Mouse (Mus musculus) ES-E14 (cell line): ENCODE measurements around the gene Sgms2.

Experiments used
- CHD2 ChIP-seq: IDR thresholded peaks from 2 replicates; pipeline ENCODE4 v1.6.1; 2014; ENCODE audit warnings: mild to moderate bottlenecking, low read depth, low read length, inconsistent platforms
- HCFC1 ChIP-seq: IDR thresholded peaks from 2 replicates; pipeline ENCODE4 v1.6.1; 2012; ENCODE audit warnings: low read length, inconsistent platforms, borderline replicate concordance; ENCODE audit not compliant: insufficient read depth
- ZC3H11A ChIP-seq: IDR thresholded peaks from 2 replicates; pipeline ENCODE4 v1.6.1; 2012; ENCODE audit warnings: low read depth, mild to moderate bottlenecking, inconsistent platforms, low read length, borderline replicate concordance

DNA sequence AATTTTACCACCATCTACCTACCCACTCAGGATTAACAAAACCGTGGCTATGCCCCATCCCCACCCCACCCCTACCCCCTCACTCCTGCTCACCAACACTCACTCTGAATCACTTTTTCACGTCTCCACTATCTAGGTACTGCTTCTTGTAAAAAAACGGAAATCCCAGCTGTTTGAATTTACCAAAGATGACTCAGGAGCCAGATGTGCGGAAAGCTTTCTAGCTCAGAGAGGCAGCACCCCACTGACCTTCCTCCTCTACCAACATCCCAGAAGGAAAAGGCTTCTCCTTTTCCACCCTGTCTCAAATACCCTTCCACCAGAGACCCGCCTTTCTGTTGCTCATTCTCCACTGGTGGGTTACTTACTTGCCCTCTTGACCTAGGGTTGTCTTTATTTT, 135.2 kb downstream of the Sgms2 start:
- TF ChIP-seq CHD2 = no peak
- TF ChIP-seq HCFC1 = no peak
- TF ChIP-seq ZC3H11A = no peak
